ENCODE assay signal across 8 mouse cellular contexts in the genomic region with DNA sequence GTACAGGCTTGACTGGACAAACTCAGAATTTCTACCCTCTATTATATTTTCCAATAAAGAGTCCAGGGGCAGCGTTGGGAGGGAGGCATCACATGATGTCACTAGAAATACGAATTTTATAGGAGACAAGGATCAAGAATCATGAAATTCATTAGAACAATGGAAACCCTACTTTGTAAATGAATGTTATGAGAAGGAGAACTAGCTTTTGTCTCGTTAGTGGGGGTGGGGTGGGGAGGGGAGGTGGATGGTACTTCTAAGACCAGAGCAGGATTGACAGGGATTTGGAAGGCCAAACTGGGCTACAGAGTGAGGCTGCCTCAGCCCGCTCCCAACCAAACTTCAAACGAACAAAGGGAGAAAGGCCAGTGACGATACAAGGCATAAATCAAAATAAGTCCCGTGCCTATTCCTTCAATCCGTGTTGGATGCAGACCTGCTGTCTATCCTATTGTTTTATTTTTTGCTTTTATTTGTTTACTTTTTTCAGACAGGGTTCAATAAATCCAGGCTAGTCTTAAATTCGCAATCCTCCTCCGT. TPM values are rescaled to one million over a fixed set of nuclear protein-coding genes. Genes with fewer than 3 reads are reported as not detected.
DNase-seq lines count a peak whose midpoint lies in the region; ATAC-seq and TF ChIP-seq lines count a peak whose summit lies in the region.

No protein-coding gene starts in this region.

- no peak for ATAC-seq in forebrain, embryonic 16.5 days

- no peaks in the 10 kb centered on the region for H3K79me2 ChIP-seq in heart, adult 2 months (replicated peaks; ENCODE audit: control insufficient read depth, insufficient read depth, low read length)

- H3K4me3 ChIP-seq in heart, adult 2 months, result peak overlapping the region; percentile 99
- peak overlapping the region; percentile 87 for H3K4me3 ChIP-seq in ES-Bruce4 (ENCODE audit: low read depth, low read length)
- peak overlapping the region; percentile 61 for H3K4me3 ChIP-seq in forebrain, embryonic 16.5 days (replicated peaks; ENCODE audit: low read length)

- peaks cover 2% of the 10 kb centered on the region for H3K4me1 ChIP-seq in heart, adult 2 months (ENCODE audit: control insufficient read depth, insufficient read depth, low read length)
- peaks cover 4% of the 10 kb centered on the region for H3K4me1 ChIP-seq in ES-Bruce4 (ENCODE audit: control insufficient read depth, insufficient read depth, low read length)
- H3K4me1 ChIP-seq in forebrain, embryonic 16.5 days (replicated peaks; ENCODE audit: control insufficient read depth, insufficient read depth, low read length), result peaks cover 30% of the 10 kb centered on the region

- no peaks in the 10 kb centered on the region for H3K27me3 ChIP-seq in heart, adult 2 months (ENCODE audit: control insufficient read depth, insufficient read depth, low read length)
- H3K27me3 ChIP-seq in ES-Bruce4 (ENCODE audit: control insufficient read depth, insufficient read depth, low read length, poor library complexity, severe bottlenecking), result no peaks in the 10 kb centered on the region
- no peaks in the 10 kb centered on the region for H3K27me3 ChIP-seq in forebrain, embryonic 16.5 days (replicated peaks; ENCODE audit: control insufficient read depth, insufficient read depth, low read length)

- no peak for TF ChIP-seq CTCF in heart, adult 2 months (IDR thresholded peaks at IDR 0.05)
- no peak for TF ChIP-seq CTCF in ES-Bruce4 (IDR thresholded peaks at IDR 0.05; ENCODE audit: low read depth, low read length)

- WGBS in heart, adult 2 months, result 4% methylated on average over 10 of the region's 10 CpGs
- WGBS in forebrain, embryonic 16.5 days, result under 1% methylated on average over 10 of the region's 10 CpGs

- intact Hi-C loops in heart, adult 2 months (cut with DNase I), result no loop called here
- intact Hi-C loops in heart, postnatal 10 days (cut with DNase I), result no loop called here

- H3K36me3 ChIP-seq in heart, adult 2 months (ENCODE audit: control insufficient read depth, insufficient read depth, low read length), result no peaks in the 10 kb centered on the region; the same call in 1 of the 2 replicates
- H3K36me3 ChIP-seq in ES-Bruce4 (ENCODE audit: control insufficient read depth, insufficient read depth, low read length, poor library complexity, severe bottlenecking), result 0 out of 2 replicates have a peak, but pooled peaks cover 5% of the 10 kb centered on the region
- H3K36me3 ChIP-seq in forebrain, embryonic 16.5 days (ENCODE audit: control insufficient read depth, insufficient read depth), result no peaks in the 10 kb centered on the region

- H3K9me3 ChIP-seq in ES-Bruce4 (replicated peaks; ENCODE audit: control insufficient read depth, insufficient read depth, low read length, poor library complexity, severe bottlenecking), result no peaks in the 10 kb centered on the region
- no peaks in the 10 kb centered on the region for H3K9me3 ChIP-seq in forebrain, embryonic 16.5 days (ENCODE audit: control insufficient read depth, low read length)

- no peak for DNase-seq in heart, adult 2 months
- DNase-seq in heart, postnatal 10 days, result no peak
- DNase-seq in mesoderm, embryonic 11.5 days (ENCODE audit: low read depth, low spot score), result peak; percentile 70
- DNase-seq in ovary, postnatal 10 days (ENCODE audit: low spot score), result no peak
- no peak for DNase-seq in layer of hippocampus, adult 18-20 months (ENCODE audit: low spot score in 2 of 2)
- DNase-seq in spleen, adult 18-20 months, result no peak

- peak overlapping the region; percentile 63 for H3K4me2 ChIP-seq in forebrain, embryonic 16.5 days (ENCODE audit: low read length)

- no peak for TF ChIP-seq EP300 in heart, adult 2 months (IDR thresholded peaks at IDR 0.05; ENCODE audit: insufficient read depth, low read depth, low read length)
- TF ChIP-seq EP300 in ES-Bruce4 (IDR thresholded peaks at IDR 0.05; ENCODE audit: insufficient read depth, low read depth, low read length), result no peak

- peak overlapping the region; percentile 88 for H3K27ac ChIP-seq in heart, adult 2 months
- H3K27ac ChIP-seq in ES-Bruce4 (ENCODE audit: insufficient read depth, low read length), result peak overlapping the region; percentile 77; the same call in 1 of the 2 replicates
- H3K27ac ChIP-seq in forebrain, embryonic 16.5 days (ENCODE audit: low read length), result peak overlapping the region; percentile 82

- no peak for TF ChIP-seq POLR2A in heart, adult 2 months (IDR thresholded peaks at IDR 0.05; ENCODE audit: insufficient read depth, low read depth, low read length)
- TF ChIP-seq POLR2A in ES-Bruce4 (IDR thresholded peaks at IDR 0.05; ENCODE audit: insufficient read depth, low read length), result no peak

- peak overlapping the region; percentile 88 for H3K9ac ChIP-seq in heart, adult 2 months (ENCODE audit: low read depth, low read length)
- H3K9ac ChIP-seq in ES-Bruce4 (ENCODE audit: low read depth, poor library complexity, severe bottlenecking), result peak overlapping the region; percentile 82
- H3K9ac ChIP-seq in forebrain, embryonic 16.5 days (replicated peaks; ENCODE audit: low read depth, low read length), result peak overlapping the region; percentile 64

RNA-seq across cellular contexts. Expression of gene Npc2, which starts 0.9 kb away (rescaled TPM):
- total RNA-seq in heart, adult 2 months (2021), result 10 to 100 TPM; 27.2 to 27.6 TPM
- polyA plus RNA-seq in heart, adult 2 months (2012; rRNA removed), result 59.5 and 72.3 TPM in 2 replicates
- total RNA-seq in heart, postnatal 10 days (2021), result 10 to 100 TPM; 38.8 to 41.4 TPM
- polyA plus RNA-seq in ES-Bruce4 (2011; ENCODE audit: insufficient read depth, insufficient read length, low read depth, missing spikeins), result 156 and 180 TPM in 2 replicates
- 76.8 and 80.8 TPM in 2 replicates for polyA plus RNA-seq in forebrain, embryonic 16.5 days (2015; fragmentation: Nextera tagmentation; extraction: Ambion mirVana)
- 10 to 100 TPM; 27.2 to 28.9 TPM for total RNA-seq in layer of hippocampus, adult 18-20 months (2021)

RNA-seq across cellular contexts. Expression of gene Isca2, which starts 1.0 kb away (rescaled TPM):
- 10 to 100 TPM; 87.1 to 90.3 TPM for total RNA-seq in heart, adult 2 months (2021)
- 91.0 and 133 TPM in 2 replicates for polyA plus RNA-seq in heart, adult 2 months (2012; rRNA removed)
- total RNA-seq in heart, postnatal 10 days (2021), result 10 to 100 TPM; 71.1 to 76.2 TPM
- 44.4 and 46.1 TPM in 2 replicates for polyA plus RNA-seq in ES-Bruce4 (2011; ENCODE audit: insufficient read depth, insufficient read length, low read depth, missing spikeins)
- 108 and 141 TPM in 2 replicates for polyA plus RNA-seq in forebrain, embryonic 16.5 days (2015; fragmentation: Nextera tagmentation; extraction: Ambion mirVana)
- 10 to 100 TPM; 59.3 to 60.2 TPM for total RNA-seq in layer of hippocampus, adult 18-20 months (2021)
